Comparison of ENCODE assay signal across 21 mouse cellular contexts in the genomic region with DNA sequence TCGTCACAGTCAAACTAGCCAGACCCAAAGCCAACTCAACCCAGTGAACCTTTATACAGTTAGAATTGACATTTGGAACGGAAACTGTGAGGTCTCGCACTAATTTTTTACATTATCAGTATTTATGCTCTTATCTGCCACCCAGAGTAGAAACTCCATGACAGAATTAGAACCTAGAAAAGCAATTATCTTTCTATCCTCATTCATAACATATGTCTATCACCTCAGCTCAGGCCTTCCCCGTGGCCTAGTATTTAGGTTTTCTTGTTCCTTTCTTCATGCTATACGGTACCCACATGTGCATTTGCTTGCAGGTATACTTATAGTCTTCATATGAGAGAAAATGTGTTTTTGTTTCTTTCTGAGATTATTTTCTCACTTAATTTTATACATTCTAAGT.
DNase-seq lines count a peak whose midpoint lies in the region; ATAC-seq and TF ChIP-seq lines count a peak whose summit lies in the region.
"Had no signal": no experiment of that assay in that cellular context is flagged by ENCODE, and none has a peak within 500 bp of the region (broad histone marks: within the 10 kb centered on the region; RNA-seq: fewer than 3 reads in every experiment).

No protein-coding gene starts in this region.

- no peaks in the 10 kb centered on the region for H3K36me3 ChIP-seq in heart, embryonic 13.5 days
- no peaks in the 10 kb centered on the region for H3K36me3 ChIP-seq in limb, embryonic 14.5 days (ENCODE audit: control insufficient read depth, insufficient read depth, low read length)
- H3K36me3 ChIP-seq in limb, embryonic 10.5 days = no peaks in the 10 kb centered on the region
- no peaks in the 10 kb centered on the region for H3K36me3 ChIP-seq in limb, embryonic 15.5 days
- H3K36me3 ChIP-seq: embryonic facial prominence, embryonic 10.5 days; embryonic facial prominence, embryonic 13.5 days; forebrain, embryonic 10.5 days; hindbrain, embryonic 12.5 days; hindbrain, embryonic 15.5 days had no signal

- 55% methylated on average over 5 of the region's 5 CpGs for WGBS in heart, embryonic 13.5 days
- WGBS in limb, embryonic 14.5 days = 90% methylated on average over 5 of the region's 5 CpGs
- 95% methylated on average over 5 of the region's 5 CpGs for WGBS in limb, embryonic 10.5 days
- WGBS in limb, embryonic 15.5 days = 90% methylated on average over 5 of the region's 5 CpGs

- ATAC-seq in heart, embryonic 13.5 days (ENCODE audit: extremely low read depth, insufficient number of reproducible peaks, low FRiP score, low TSS enrichment) = no peak
- no peak for ATAC-seq in limb, embryonic 14.5 days (ENCODE audit: low FRiP score, low read depth)
- ATAC-seq in limb, embryonic 15.5 days (ENCODE audit: insufficient number of reproducible peaks, low FRiP score, low TSS enrichment, low read depth) = no peak
- ATAC-seq in megakaryocyte-erythroid progenitor cell, adult 5-6 weeks (replicated peaks; ENCODE audit: low FRiP score, low TSS enrichment, poor library complexity, severe bottlenecking) = peak; percentile 65; the same call in 1 of the 2 replicates
- ATAC-seq: activated CD4-positive, CD25-positive, alpha-beta regulatory T cell, adult 4 months; CD4-positive, CD25-positive, alpha-beta regulatory T cell, adult 4 months; forebrain, embryonic 13.5 days; forebrain, embryonic 16.5 days; intestine, postnatal 0 days had no signal

- no peaks in the 10 kb centered on the region for H3K27me3 ChIP-seq in heart, embryonic 13.5 days (replicated peaks)
- no peaks in the 10 kb centered on the region for H3K27me3 ChIP-seq in limb, embryonic 14.5 days (ENCODE audit: control insufficient read depth, insufficient read depth, low read length)
- no peaks in the 10 kb centered on the region for H3K27me3 ChIP-seq in limb, embryonic 10.5 days (ENCODE audit: low read depth, poor library complexity, severe bottlenecking)
- H3K27me3 ChIP-seq in limb, embryonic 15.5 days = no peaks in the 10 kb centered on the region
- H3K27me3 ChIP-seq: embryonic facial prominence, embryonic 13.5 days; forebrain, embryonic 13.5 days; hindbrain, embryonic 12.5 days; hindbrain, embryonic 15.5 days had no signal

- peaks cover 22% of the 10 kb centered on the region for H3K4me1 ChIP-seq in heart, embryonic 13.5 days
- H3K4me1 ChIP-seq in limb, embryonic 14.5 days (ENCODE audit: control insufficient read depth, insufficient read depth, low read length) = peaks cover 14% of the 10 kb centered on the region
- H3K4me1 ChIP-seq in limb, embryonic 10.5 days = peaks cover 22% of the 10 kb centered on the region
- peaks cover 13% of the 10 kb centered on the region for H3K4me1 ChIP-seq in limb, embryonic 15.5 days
- H3K4me1 ChIP-seq: forebrain, embryonic 13.5 days; hindbrain, embryonic 15.5 days had no signal

- H3K4me3 ChIP-seq in heart, embryonic 13.5 days = no peak overlapping the region
- no peak overlapping the region for H3K4me3 ChIP-seq in limb, embryonic 14.5 days (replicated peaks; ENCODE audit: low read length)
- H3K4me3 ChIP-seq in limb, embryonic 10.5 days = no peak overlapping the region
- no peak overlapping the region for H3K4me3 ChIP-seq in limb, embryonic 15.5 days
- H3K4me3 ChIP-seq: embryonic facial prominence, embryonic 10.5 days; embryonic facial prominence, embryonic 13.5 days; forebrain, embryonic 10.5 days; forebrain, embryonic 13.5 days; hindbrain, embryonic 12.5 days; hindbrain, embryonic 15.5 days had no signal

- H3K4me2 ChIP-seq in heart, embryonic 13.5 days = no peak overlapping the region
- no peak overlapping the region for H3K4me2 ChIP-seq in limb, embryonic 14.5 days (replicated peaks; ENCODE audit: low read depth, low read length, severe bottlenecking)
- H3K4me2 ChIP-seq in limb, embryonic 15.5 days = no peak overlapping the region
- H3K4me2 ChIP-seq: embryonic facial prominence, embryonic 13.5 days; forebrain, embryonic 13.5 days; hindbrain, embryonic 12.5 days; hindbrain, embryonic 15.5 days had no signal

- no peak for TF ChIP-seq POLR2A in limb, embryonic 14.5 days (IDR thresholded peaks at IDR 0.05; ENCODE audit: borderline replicate concordance, extremely low read depth, insufficient read depth, insufficient read length)

- H3K9me3 ChIP-seq in heart, embryonic 13.5 days = peaks cover 4% of the 10 kb centered on the region; the same call in 1 of the 2 replicates
- H3K9me3 ChIP-seq in limb, embryonic 14.5 days (ENCODE audit: control insufficient read depth, low read length) = 0 out of 2 replicates have a peak, but pooled peaks cover 4% of the 10 kb centered on the region
- H3K9me3 ChIP-seq in limb, embryonic 10.5 days (replicated peaks) = no peaks in the 10 kb centered on the region
- 0 out of 2 replicates have a peak, but pooled peaks cover 4% of the 10 kb centered on the region for H3K9me3 ChIP-seq in limb, embryonic 15.5 days
- H3K9me3 ChIP-seq: embryonic facial prominence, embryonic 13.5 days; forebrain, embryonic 13.5 days; hindbrain, embryonic 12.5 days; hindbrain, embryonic 15.5 days had no signal

- H3K27ac ChIP-seq in heart, embryonic 13.5 days (replicated peaks) = peak overlapping the region; percentile 92
- H3K27ac ChIP-seq in limb, embryonic 14.5 days (replicated peaks; ENCODE audit: low read depth, low read length) = peak overlapping the region; percentile 79
- H3K27ac ChIP-seq in limb, embryonic 10.5 days = no peak overlapping the region
- H3K27ac ChIP-seq in limb, embryonic 15.5 days = peak overlapping the region; percentile 80; the same call in 1 of the 2 replicates
- H3K27ac ChIP-seq: forebrain, embryonic 10.5 days; forebrain, embryonic 13.5 days had no signal

- no peak for DNase-seq in heart, adult 11 months
- DNase-seq in limb, embryonic 14.5 days (ENCODE audit: low spot score) = no peak
- DNase-seq in limb, embryonic 10.5 days (ENCODE audit: low spot score) = no peak
- DNase-seq in urinary bladder, postnatal 10 days (ENCODE audit: low spot score) = no peak
- DNase-seq: cerebellum, adult 11-12 months; cerebellum, adult 8-10 months; cerebellum, postnatal 36 days; gastrocnemius, postnatal 36 days had no signal

- no peak overlapping the region for H3K9ac ChIP-seq in heart, embryonic 13.5 days
- H3K9ac ChIP-seq in limb, embryonic 14.5 days (ENCODE audit: low read depth, low read length, severe bottlenecking) = no peak overlapping the region
- H3K9ac ChIP-seq in limb, embryonic 15.5 days = no peak overlapping the region
- H3K9ac ChIP-seq: embryonic facial prominence, embryonic 13.5 days; forebrain, embryonic 13.5 days; hindbrain, embryonic 12.5 days; hindbrain, embryonic 15.5 days had no signal
